20 mouse cellular contexts compared by ENCODE assay signal in the genomic region with DNA sequence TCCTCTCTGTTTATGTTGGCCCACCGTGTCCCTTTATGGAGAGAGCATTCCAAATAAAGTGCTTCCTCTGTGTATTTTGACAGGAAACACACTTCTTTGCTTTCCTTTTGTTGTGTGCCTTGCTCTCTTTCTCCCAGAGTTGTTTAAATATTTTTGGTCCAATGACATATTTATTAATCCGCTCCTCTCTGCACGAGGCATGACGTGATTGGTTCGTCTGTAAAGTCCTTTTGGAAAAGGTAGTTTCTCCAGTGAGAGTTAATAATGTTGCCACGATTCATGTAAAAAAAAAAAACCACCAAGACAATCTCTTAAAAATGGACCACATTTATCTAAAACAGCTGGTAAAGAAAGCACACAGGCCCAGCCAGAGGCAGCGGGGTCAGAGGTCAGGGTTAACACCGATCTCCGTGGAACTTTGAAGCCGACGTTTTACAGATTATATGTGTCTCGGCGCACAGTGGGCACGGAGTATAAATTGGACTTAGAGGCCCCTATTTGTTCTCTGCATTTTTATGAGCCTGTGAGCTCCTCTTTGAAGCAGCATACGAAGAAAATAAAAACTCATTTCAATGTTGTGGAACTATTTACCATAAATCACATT. TPM values are rescaled to one million over a fixed set of nuclear protein-coding genes. Genes with fewer than 3 reads are reported as not detected.
DNase-seq lines count a peak whose midpoint lies in the region; ATAC-seq lines count a peak whose summit lies in the region.
"Had no signal": no experiment of that assay in that cellular context is flagged by ENCODE, and none has a peak within 500 bp of the region (broad histone marks: within the 10 kb centered on the region; RNA-seq: fewer than 3 reads in every experiment).

No protein-coding gene starts in this region.

- intact Hi-C loops in heart, postnatal 25 days (cut with DNase I) = no loop called here

- 47% methylated on average over 15 of the region's 15 CpGs for WGBS in heart, embryonic 11.5 days (ENCODE audit: insufficient replicate concordance)
- WGBS in neural tube, embryonic 15.5 days = 58% methylated on average over 15 of the region's 15 CpGs
- 15% methylated on average over 15 of the region's 15 CpGs for WGBS in limb, embryonic 10.5 days

- peak overlapping the region; percentile 19; the same call in 1 of the 2 replicates for H3K4me2 ChIP-seq in heart, embryonic 11.5 days
- no peak overlapping the region for H3K4me2 ChIP-seq in neural tube, embryonic 15.5 days
- H3K4me2 ChIP-seq: forebrain, embryonic 15.5 days; liver, embryonic 11.5 days; lung, embryonic 15.5 days had no signal

- no peak for ATAC-seq in heart, embryonic 11.5 days (replicated peaks; ENCODE audit: insufficient number of reproducible peaks, low FRiP score, low TSS enrichment)
- no peak for ATAC-seq in neural tube, embryonic 15.5 days (ENCODE audit: low FRiP score)
- ATAC-seq: forebrain, embryonic 15.5 days; hindbrain, postnatal 0 days; midbrain, embryonic 16.5 days had no signal

- H3K9ac ChIP-seq in heart, embryonic 11.5 days (ENCODE audit: low read depth, low read length) = no peak overlapping the region
- H3K9ac ChIP-seq in neural tube, embryonic 15.5 days (replicated peaks) = no peak overlapping the region
- H3K9ac ChIP-seq: forebrain, embryonic 15.5 days; lung, embryonic 15.5 days had no signal

- peaks cover 3% of the 10 kb centered on the region; the same call in 1 of the 2 replicates for H3K4me1 ChIP-seq in heart, embryonic 11.5 days (ENCODE audit: control insufficient read depth, insufficient read depth, low read length)
- peaks cover 8% of the 10 kb centered on the region; the same call in 1 of the 2 replicates for H3K4me1 ChIP-seq in neural tube, embryonic 15.5 days
- peaks cover 84% of the 10 kb centered on the region for H3K4me1 ChIP-seq in limb, embryonic 10.5 days

- H3K27me3 ChIP-seq in heart, embryonic 11.5 days (ENCODE audit: control insufficient read depth, insufficient read depth, low read length) = no peaks in the 10 kb centered on the region
- H3K27me3 ChIP-seq in neural tube, embryonic 15.5 days (replicated peaks) = no peaks in the 10 kb centered on the region
- H3K27me3 ChIP-seq in limb, embryonic 10.5 days (ENCODE audit: low read depth, poor library complexity, severe bottlenecking) = peaks cover 41% of the 10 kb centered on the region
- H3K27me3 ChIP-seq: forebrain, embryonic 15.5 days; lung, embryonic 15.5 days had no signal

- no peak overlapping the region for H3K4me3 ChIP-seq in heart, embryonic 11.5 days (ENCODE audit: low read depth, low read length)
- H3K4me3 ChIP-seq in neural tube, embryonic 15.5 days (replicated peaks) = no peak overlapping the region
- 0 out of 2 replicates have a peak overlapping the region, but pooled peaks have one; percentile 7 for H3K4me3 ChIP-seq in limb, embryonic 10.5 days
- H3K4me3 ChIP-seq: forebrain, embryonic 15.5 days; lung, embryonic 15.5 days had no signal

- no peaks in the 10 kb centered on the region for H3K9me3 ChIP-seq in heart, embryonic 11.5 days (replicated peaks; ENCODE audit: control insufficient read depth, low read length)
- H3K9me3 ChIP-seq in neural tube, embryonic 15.5 days (replicated peaks) = no peaks in the 10 kb centered on the region
- no peaks in the 10 kb centered on the region for H3K9me3 ChIP-seq in limb, embryonic 10.5 days (replicated peaks)
- H3K9me3 ChIP-seq: forebrain, embryonic 15.5 days; lung, embryonic 15.5 days had no signal

- DNase-seq in heart, postnatal 25 days (ENCODE audit: low spot score) = no peak
- peak; percentile 59 for DNase-seq in neural tube, embryonic 10.5 days (ENCODE audit: extremely low spot score, low spot score)
- peak; percentile 83 for DNase-seq in limb, embryonic 10.5 days (ENCODE audit: low spot score)
- peak; percentile 38 for DNase-seq in yolk sac, embryonic 10.5 days (ENCODE audit: low spot score)
- no peak for DNase-seq in right cerebral cortex, postnatal 36 days (ENCODE audit: low spot score in 2 of 2)
- no peak for DNase-seq in gastrocnemius, postnatal 10 days
- DNase-seq: cerebellum, adult 11 months; cerebellum, postnatal 36 days; kidney, postnatal 10 days; thymus, postnatal 36 days had no signal

- no peaks in the 10 kb centered on the region for H3K36me3 ChIP-seq in heart, embryonic 11.5 days (ENCODE audit: control insufficient read depth, insufficient read depth, low read length)
- H3K36me3 ChIP-seq in neural tube, embryonic 15.5 days = no peaks in the 10 kb centered on the region
- H3K36me3 ChIP-seq in limb, embryonic 10.5 days = no peaks in the 10 kb centered on the region
- H3K36me3 ChIP-seq: forebrain, embryonic 15.5 days; lung, embryonic 15.5 days had no signal

- H3K27ac ChIP-seq in heart, embryonic 11.5 days (ENCODE audit: low read depth, low read length) = no peak overlapping the region
- no peak overlapping the region for H3K27ac ChIP-seq in neural tube, embryonic 15.5 days (replicated peaks)
- H3K27ac ChIP-seq in limb, embryonic 10.5 days = peak overlapping the region; percentile 83
- H3K27ac ChIP-seq: forebrain, embryonic 15.5 days; hindbrain, postnatal 0 days; lung, embryonic 15.5 days had no signal

RNA-seq across cellular contexts. Expression of a gene that starts 24.9 kb away (rescaled TPM):
- 0.30 TPM in 2 replicates for polyA plus RNA-seq in heart, embryonic 11.5 days (2014; fragmentation: Nextera tagmentation; extraction: Ambion mirVana)
- total RNA-seq in heart, postnatal 25 days (2021) = under 1 TPM; 0.08 to 0.13 TPM
- polyA plus RNA-seq in neural tube, embryonic 15.5 days (2015; fragmentation: Nextera tagmentation; extraction: Ambion mirVana) = 0.52 and 5.4 TPM in 2 replicates
- polyA plus RNA-seq in limb, embryonic 10.5 days (2016; fragmentation: Nextera tagmentation; extraction: Ambion mirVana) = 9.1 and 15.7 TPM in 2 replicates
- total RNA-seq in gastrocnemius, postnatal 10 days (2021) = 1 to 10 TPM; 1.2 to 1.4 TPM
- total RNA-seq: hematopoietic stem cell, adult 5-6 weeks; megakaryocyte progenitor cell, adult 5-6 weeks; MEL had no signal

Comparison
In these comparisons a context has a peak if more than half of its experiments do, and no peak if none do; other contexts are left out.
1. DNase-seq: peak in neural tube, embryonic 10.5 days (single experiment), limb, embryonic 10.5 days (single experiment) and yolk sac, embryonic 10.5 days (single experiment); none in heart, postnatal 25 days (single experiment), right cerebral cortex, postnatal 36 days (0 of 2) and gastrocnemius, postnatal 10 days (single experiment).